9 mouse cellular contexts compared by ENCODE assay signal in the genomic region with DNA sequence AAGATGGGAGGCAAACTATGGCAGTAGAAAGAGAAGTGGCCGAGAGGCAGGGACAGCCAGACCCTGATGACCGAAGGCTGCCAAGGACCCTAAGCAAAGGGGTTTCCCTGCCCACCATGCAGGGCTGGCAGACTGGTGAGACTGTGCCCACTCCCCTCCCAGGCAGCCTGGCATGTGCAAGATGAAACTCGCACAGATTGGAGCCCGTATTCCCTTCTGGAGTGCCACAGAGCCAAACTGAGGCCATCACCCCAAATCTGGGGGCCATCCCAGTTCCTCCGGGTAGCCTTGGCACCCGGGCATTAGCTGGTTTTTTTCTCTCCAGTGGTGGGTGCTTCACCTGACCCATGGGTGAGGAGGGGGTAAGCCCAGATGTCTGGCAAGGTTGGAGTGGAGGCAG. TPM values are rescaled to one million over a fixed set of nuclear protein-coding genes. Genes with fewer than 3 reads are reported as not detected.
DNase-seq lines count a peak whose midpoint lies in the region; ATAC-seq and TF ChIP-seq lines count a peak whose summit lies in the region.
"Had no signal": no experiment of that assay in that cellular context is flagged by ENCODE, and none has a peak within 500 bp of the region (broad histone marks: within the 10 kb centered on the region; RNA-seq: fewer than 3 reads in every experiment).

No protein-coding gene starts in this region.

- H3K27ac ChIP-seq in gastrocnemius, adult 2 months = peak overlapping the region; percentile 96
- H3K27ac ChIP-seq in forebrain, embryonic 14.5 days (ENCODE audit: low read depth, low read length) = peak overlapping the region; percentile 97
- H3K27ac ChIP-seq in midbrain, postnatal 0 days (ENCODE audit: low read depth, low read length) = peak overlapping the region; percentile 38

- H3K27me3 ChIP-seq in forebrain, embryonic 14.5 days (replicated peaks; ENCODE audit: control insufficient read depth, insufficient read depth, low read length) = peaks cover 23% of the 10 kb centered on the region
- H3K27me3 ChIP-seq in midbrain, postnatal 0 days (ENCODE audit: insufficient read depth, low read length) = peaks cover 42% of the 10 kb centered on the region

- no peak for TF ChIP-seq CTCF in gastrocnemius, adult 2 months (IDR thresholded peaks at IDR 0.05)
- TF ChIP-seq CTCF in lung, adult 2 months (IDR thresholded peaks at IDR 0.05; ENCODE audit: insufficient read depth, low read length) = no peak
- TF ChIP-seq CTCF in midbrain, postnatal 0 days (IDR thresholded peaks at IDR 0.05) = no peak

- H3K4me1 ChIP-seq in lung, adult 2 months (ENCODE audit: control insufficient read depth, insufficient read depth, low read length) = peaks cover 23% of the 10 kb centered on the region
- H3K4me1 ChIP-seq in forebrain, embryonic 14.5 days (ENCODE audit: control insufficient read depth, insufficient read depth, low read length) = peaks cover 40% of the 10 kb centered on the region
- no peaks in the 10 kb centered on the region for H3K4me1 ChIP-seq in midbrain, postnatal 0 days (ENCODE audit: insufficient read depth, low read length)

- peak overlapping the region; percentile 77 for H3K4me2 ChIP-seq in forebrain, embryonic 14.5 days (ENCODE audit: low read length)
- 0 out of 2 replicates have a peak overlapping the region, but pooled peaks have one; percentile 15 for H3K4me2 ChIP-seq in midbrain, postnatal 0 days (ENCODE audit: low read depth, low read length, poor library complexity, severe bottlenecking)

- WGBS in lung, adult 2 months = 72% methylated on average over 6 of the region's 6 CpGs
- WGBS in forebrain, embryonic 14.5 days = 53% methylated on average over 6 of the region's 6 CpGs
- 73% methylated on average over 6 of the region's 6 CpGs for WGBS in midbrain, postnatal 0 days

- peaks cover 11% of the 10 kb centered on the region; the same call in 1 of the 2 replicates for H3K36me3 ChIP-seq in forebrain, embryonic 14.5 days (ENCODE audit: control insufficient read depth, insufficient read depth, low read length)
- no peaks in the 10 kb centered on the region for H3K36me3 ChIP-seq in midbrain, postnatal 0 days (ENCODE audit: insufficient read depth, low read length)

- peak overlapping the region; percentile 91 for H3K4me3 ChIP-seq in gastrocnemius, adult 2 months
- peak overlapping the region; percentile 71 for H3K4me3 ChIP-seq in lung, adult 2 months (replicated peaks; ENCODE audit: extremely low read depth, low read depth, low read length)
- H3K4me3 ChIP-seq in forebrain, embryonic 14.5 days (ENCODE audit: low read depth, low read length) = peak overlapping the region; percentile 60
- no peak overlapping the region for H3K4me3 ChIP-seq in midbrain, postnatal 0 days (ENCODE audit: low read depth, low read length)

- H3K9me3 ChIP-seq in forebrain, embryonic 14.5 days (replicated peaks; ENCODE audit: control insufficient read depth, low read length) = no peaks in the 10 kb centered on the region
- H3K9me3 ChIP-seq in midbrain, postnatal 0 days (ENCODE audit: low read length) = no peaks in the 10 kb centered on the region

- no peak for ATAC-seq in forebrain, embryonic 14.5 days
- ATAC-seq in midbrain, postnatal 0 days (ENCODE audit: low FRiP score) = no peak
- ATAC-seq in frontal cortex, adult (ENCODE audit: low TSS enrichment) = no peak

- DNase-seq in gastrocnemius, adult 2 months = no peak
- no peak for DNase-seq in gastrocnemius, adult 8-10 months (ENCODE audit: low spot score in 2 of 2)
- no peak for DNase-seq in lung, adult 2 months
- DNase-seq in lung, postnatal 36 days = no peak
- peak; percentile 77 for DNase-seq in forebrain, embryonic 14.5 days (ENCODE audit: low spot score)
- DNase-seq in midbrain, postnatal 0 days (ENCODE audit: low spot score) = peak; percentile 58
- no peak for DNase-seq in adrenal gland, adult 18-20 months (ENCODE audit: low spot score in 2 of 2)
- DNase-seq: B cell, adult 2 months had no signal

- intact Hi-C loops in gastrocnemius, adult 2 months (cut with DNase I) = loop anchor here (2.0 to 5.0 kb wide), 3 partner anchors 23 to 61 kb away; no protein-coding TSS in a partner anchor

- TF ChIP-seq POLR2A in lung, adult 2 months (IDR thresholded peaks at IDR 0.05; ENCODE audit: borderline replicate concordance, extremely low read depth, low read depth, low read length) = no peak

- H3K9ac ChIP-seq in forebrain, embryonic 14.5 days (ENCODE audit: low read length) = peak overlapping the region; percentile 96
- H3K9ac ChIP-seq in midbrain, postnatal 0 days (replicated peaks; ENCODE audit: low read length, poor library complexity, severe bottlenecking) = no peak overlapping the region

RNA-seq across cellular contexts. Expression of gene Nfix, which starts 2.2 kb away (rescaled TPM):
- 100 to 1,000 TPM; 465 to 558 TPM for total RNA-seq in gastrocnemius, adult 2 months (2021)
- 100 to 1,000 TPM; 507 to 604 (median 532) TPM for total RNA-seq in gastrocnemius, adult 8-10 months (2022)
- 80.1 and 96.2 TPM in 2 replicates for polyA plus RNA-seq in lung, adult 2 months (2012; rRNA removed)
- polyA plus RNA-seq in forebrain, embryonic 14.5 days (2014; fragmentation: Nextera tagmentation; extraction: Ambion mirVana) = 237 and 318 TPM in 2 replicates
- total RNA-seq in midbrain, postnatal 0 days (2014; rRNA removed) = 40.1 and 62.5 TPM in 2 replicates
- 41.7 and 53.7 TPM in 2 replicates for polyA plus RNA-seq in midbrain, postnatal 0 days (2015; fragmentation: Nextera tagmentation; extraction: Ambion mirVana)
- total RNA-seq in adrenal gland, adult 18-20 months (2021) = 100 to 1,000 TPM in 1 of 2 experiments, 10 to 100 TPM in 1; 92.2 to 127 TPM

RNA-seq across cellular contexts. Expression of gene Dand5, which starts 24.7 kb away (rescaled TPM):
- 10 to 100 TPM; 10.2 to 14.3 TPM for total RNA-seq in gastrocnemius, adult 2 months (2021)
- total RNA-seq in gastrocnemius, adult 8-10 months (2022) = 10 to 100 TPM in 3 of 4 experiments, 1 to 10 TPM in 1; 7.8 to 12.9 (median 12.2) TPM
- 2.5 and 2.9 TPM in 2 replicates for polyA plus RNA-seq in lung, adult 2 months (2012; rRNA removed)
- 8.6 and 9.4 TPM in 2 replicates for polyA plus RNA-seq in forebrain, embryonic 14.5 days (2014; fragmentation: Nextera tagmentation; extraction: Ambion mirVana)
- 7.6 and 7.7 TPM in 2 replicates for total RNA-seq in midbrain, postnatal 0 days (2014; rRNA removed)
- polyA plus RNA-seq in midbrain, postnatal 0 days (2015; fragmentation: Nextera tagmentation; extraction: Ambion mirVana) = 12.6 and 14.5 TPM in 2 replicates
- 10 to 100 TPM; 10.6 to 10.8 TPM for total RNA-seq in adrenal gland, adult 18-20 months (2021)

RNA-seq across cellular contexts. Expression of gene Gadd45gip1, which starts 33.4 kb away (rescaled TPM):
- total RNA-seq in gastrocnemius, adult 2 months (2021) = 10 to 100 TPM; 16.2 to 30.4 TPM
- 10 to 100 TPM; 18.6 to 23.2 (median 20.8) TPM for total RNA-seq in gastrocnemius, adult 8-10 months (2022)
- polyA plus RNA-seq in lung, adult 2 months (2012; rRNA removed) = 21.3 and 31.7 TPM in 2 replicates
- polyA plus RNA-seq in forebrain, embryonic 14.5 days (2014; fragmentation: Nextera tagmentation; extraction: Ambion mirVana) = 35.2 and 41.3 TPM in 2 replicates
- 27.5 and 28.2 TPM in 2 replicates for total RNA-seq in midbrain, postnatal 0 days (2014; rRNA removed)
- polyA plus RNA-seq in midbrain, postnatal 0 days (2015; fragmentation: Nextera tagmentation; extraction: Ambion mirVana) = 42.9 and 45.1 TPM in 2 replicates
- total RNA-seq in adrenal gland, adult 18-20 months (2021) = 10 to 100 TPM; 62.0 to 71.1 TPM

RNA-seq across cellular contexts. Expression of gene Rad23a, which starts 42.5 kb away (rescaled TPM):
- total RNA-seq in gastrocnemius, adult 2 months (2021) = 100 to 1,000 TPM; 159 to 172 TPM
- 100 to 1,000 TPM; 168 to 185 (median 180) TPM for total RNA-seq in gastrocnemius, adult 8-10 months (2022)
- polyA plus RNA-seq in lung, adult 2 months (2012; rRNA removed) = 72.6 and 75.9 TPM in 2 replicates
- 87.3 and 88.1 TPM in 2 replicates for polyA plus RNA-seq in forebrain, embryonic 14.5 days (2014; fragmentation: Nextera tagmentation; extraction: Ambion mirVana)
- 43.8 and 57.5 TPM in 2 replicates for total RNA-seq in midbrain, postnatal 0 days (2014; rRNA removed)
- 83.5 and 88.3 TPM in 2 replicates for polyA plus RNA-seq in midbrain, postnatal 0 days (2015; fragmentation: Nextera tagmentation; extraction: Ambion mirVana)
- total RNA-seq in adrenal gland, adult 18-20 months (2021) = 100 to 1,000 TPM; 109 to 113 TPM

RNA-seq across cellular contexts. Expression of gene Calr, which starts 48.8 kb away (rescaled TPM):
- total RNA-seq in gastrocnemius, adult 2 months (2021) = 100 to 1,000 TPM; 149 to 205 TPM
- total RNA-seq in gastrocnemius, adult 8-10 months (2022) = 100 to 1,000 TPM; 148 to 197 (median 154) TPM
- polyA plus RNA-seq in lung, adult 2 months (2012; rRNA removed) = 152 and 189 TPM in 2 replicates
- polyA plus RNA-seq in forebrain, embryonic 14.5 days (2014; fragmentation: Nextera tagmentation; extraction: Ambion mirVana) = 514 and 606 TPM in 2 replicates
- total RNA-seq in midbrain, postnatal 0 days (2014; rRNA removed) = 369 and 436 TPM in 2 replicates
- polyA plus RNA-seq in midbrain, postnatal 0 days (2015; fragmentation: Nextera tagmentation; extraction: Ambion mirVana) = 444 and 445 TPM in 2 replicates
- total RNA-seq in adrenal gland, adult 18-20 months (2021) = 100 to 1,000 TPM; 606 to 686 TPM

Comparison
In these comparisons a context has a peak if more than half of its experiments do, and no peak if none do; other contexts are left out.
1. DNase-seq: peak in forebrain, embryonic 14.5 days (single experiment) and midbrain, postnatal 0 days (single experiment); none in gastrocnemius, adult 2 months (single experiment), gastrocnemius, adult 8-10 months (0 of 2), lung, adult 2 months (single experiment), lung, postnatal 36 days (single experiment) and adrenal gland, adult 18-20 months (0 of 2).
2. H3K27ac ChIP-seq: peak in every context shown above with its lines; median percentile 97 in forebrain, embryonic 14.5 days; 96 in gastrocnemius, adult 2 months; 38 in midbrain, postnatal 0 days.